In genomic region chr13:59770847-59771246, GRCm38 (mm10) we compare ENCODE assay signal across 8 mouse cellular contexts. TPM values are rescaled to one million over a fixed set of nuclear protein-coding genes. Genes with fewer than 3 reads are reported as not detected.
DNase-seq lines count a peak whose midpoint lies in the region; ATAC-seq lines count a peak whose summit lies in the region.

No protein-coding gene starts in this region.

- no peak for ATAC-seq in kidney, embryonic 14.5 days (ENCODE audit: low FRiP score, low TSS enrichment)
- no peak for ATAC-seq in forebrain, embryonic 11.5 days (replicated peaks; ENCODE audit: low FRiP score)
- ATAC-seq in limb, embryonic 12.5 days (ENCODE audit: insufficient number of reproducible peaks, insufficient read depth, low FRiP score, low TSS enrichment, low read depth): no peak

- DNase-seq in kidney, adult 18-20 months: no peak
- peak; percentile 24 for DNase-seq in Muller cell, postnatal 12 days (ENCODE audit: inconsistent ontology term)
- DNase-seq in forebrain, embryonic 11.5 days (ENCODE audit: low spot score): no peak
- peak; percentile 59 for DNase-seq in naive thymus-derived CD4-positive, alpha-beta T cell, adult 2 months (ENCODE audit: low read depth)
- no peak for DNase-seq in gastrocnemius, adult 18-20 months (ENCODE audit: low spot score)
- no peak for DNase-seq in testis, postnatal 14 days (ENCODE audit: low spot score)

- WGBS in kidney, embryonic 14.5 days: 60% methylated on average over 9 of the region's 9 CpGs
- 78% methylated on average over 9 of the region's 9 CpGs for WGBS in forebrain, embryonic 11.5 days
- 75% methylated on average over 9 of the region's 9 CpGs for WGBS in limb, embryonic 12.5 days

- no peaks in the 10 kb centered on the region for H3K27me3 ChIP-seq in kidney, embryonic 14.5 days (ENCODE audit: control insufficient read depth, insufficient read depth, low read length)
- no peaks in the 10 kb centered on the region for H3K27me3 ChIP-seq in forebrain, embryonic 11.5 days (ENCODE audit: control insufficient read depth, insufficient read depth, low read length)
- no peaks in the 10 kb centered on the region for H3K27me3 ChIP-seq in limb, embryonic 12.5 days

- H3K9ac ChIP-seq in kidney, embryonic 14.5 days (ENCODE audit: low read depth, low read length): peak overlapping the region; percentile 58; the same call in 1 of the 2 replicates
- peak overlapping the region; percentile 77 for H3K9ac ChIP-seq in forebrain, embryonic 11.5 days (ENCODE audit: low read length)
- peak overlapping the region; percentile 73; the same call in 1 of the 2 replicates for H3K9ac ChIP-seq in limb, embryonic 12.5 days (replicated peaks)

- H3K4me3 ChIP-seq in kidney, embryonic 14.5 days (ENCODE audit: low read length): peak overlapping the region; percentile 59; the same call in 1 of the 2 replicates
- peak overlapping the region; percentile 85; the same call in 1 of the 2 replicates for H3K4me3 ChIP-seq in forebrain, embryonic 11.5 days (ENCODE audit: low read depth, low read length)
- H3K4me3 ChIP-seq in limb, embryonic 12.5 days (replicated peaks): peak overlapping the region; percentile 88; the same call in 1 of the 2 replicates

- H3K9me3 ChIP-seq in kidney, embryonic 14.5 days (ENCODE audit: control insufficient read depth, low read length): no peaks in the 10 kb centered on the region
- H3K9me3 ChIP-seq in forebrain, embryonic 11.5 days (ENCODE audit: control insufficient read depth, low read length): no peaks in the 10 kb centered on the region
- H3K9me3 ChIP-seq in limb, embryonic 12.5 days: no peaks in the 10 kb centered on the region

- peaks cover 28% of the 10 kb centered on the region for H3K36me3 ChIP-seq in kidney, embryonic 14.5 days (ENCODE audit: control insufficient read depth, insufficient read depth, low read length)
- no peaks in the 10 kb centered on the region for H3K36me3 ChIP-seq in forebrain, embryonic 11.5 days (ENCODE audit: control insufficient read depth, insufficient read depth, low read length)
- H3K36me3 ChIP-seq in limb, embryonic 12.5 days: peaks cover 45% of the 10 kb centered on the region

- peaks cover 32% of the 10 kb centered on the region for H3K4me1 ChIP-seq in kidney, embryonic 14.5 days (ENCODE audit: control insufficient read depth, insufficient read depth, low read length)
- peaks cover 8% of the 10 kb centered on the region; the same call in 1 of the 2 replicates for H3K4me1 ChIP-seq in forebrain, embryonic 11.5 days (replicated peaks; ENCODE audit: control insufficient read depth, insufficient read depth, low read length)
- H3K4me1 ChIP-seq in limb, embryonic 12.5 days (replicated peaks): peaks cover 38% of the 10 kb centered on the region

- peak overlapping the region; percentile 92 for H3K27ac ChIP-seq in kidney, embryonic 14.5 days (ENCODE audit: low read depth, low read length)
- peak overlapping the region; percentile 97 for H3K27ac ChIP-seq in forebrain, embryonic 11.5 days (ENCODE audit: low read depth, low read length)
- H3K27ac ChIP-seq in limb, embryonic 12.5 days: peak overlapping the region; percentile 96

- peak overlapping the region; percentile 48 for H3K4me2 ChIP-seq in kidney, embryonic 14.5 days (replicated peaks; ENCODE audit: low read depth, low read length)
- H3K4me2 ChIP-seq in forebrain, embryonic 11.5 days (ENCODE audit: low read depth, low read length, severe bottlenecking): peak overlapping the region; percentile 77
- peak overlapping the region; percentile 71 for H3K4me2 ChIP-seq in limb, embryonic 12.5 days

RNA-seq across cellular contexts. Expression of gene Isca1, which starts 1.2 kb away (rescaled TPM):
- 123 and 134 TPM in 2 replicates for polyA plus RNA-seq in kidney, embryonic 14.5 days (2014; fragmentation: Nextera tagmentation; extraction: Ambion mirVana)
- 113 and 116 TPM in 2 replicates for polyA plus RNA-seq in forebrain, embryonic 11.5 days (2014; fragmentation: Nextera tagmentation; extraction: Ambion mirVana)
- polyA plus RNA-seq in limb, embryonic 12.5 days (2016; fragmentation: Nextera tagmentation; extraction: Ambion mirVana): 97.7 and 98.3 TPM in 2 replicates
- 100 to 1,000 TPM; 172 to 190 TPM for total RNA-seq in gastrocnemius, adult 18-20 months (2021)

RNA-seq across cellular contexts. Expression of gene Gm49354, which starts 11.2 kb away (rescaled TPM):
- polyA plus RNA-seq in kidney, embryonic 14.5 days (2014; fragmentation: Nextera tagmentation; extraction: Ambion mirVana): not detected in 2 replicates
- polyA plus RNA-seq in forebrain, embryonic 11.5 days (2014; fragmentation: Nextera tagmentation; extraction: Ambion mirVana): not detected in 2 replicates
- polyA plus RNA-seq in limb, embryonic 12.5 days (2016; fragmentation: Nextera tagmentation; extraction: Ambion mirVana): not detected in 2 replicates
- total RNA-seq in gastrocnemius, adult 18-20 months (2021): not detected

RNA-seq across cellular contexts. Expression of gene 1700014D04Rik, which starts 24.3 kb away (rescaled TPM):
- not detected in 2 replicates for polyA plus RNA-seq in kidney, embryonic 14.5 days (2014; fragmentation: Nextera tagmentation; extraction: Ambion mirVana)
- polyA plus RNA-seq in forebrain, embryonic 11.5 days (2014; fragmentation: Nextera tagmentation; extraction: Ambion mirVana): 0.16 TPM in 1 of 2 replicates, not detected in the other
- polyA plus RNA-seq in limb, embryonic 12.5 days (2016; fragmentation: Nextera tagmentation; extraction: Ambion mirVana): 0.24 and 0.46 TPM in 2 replicates
- not detected for total RNA-seq in gastrocnemius, adult 18-20 months (2021)

RNA-seq across cellular contexts. Expression of gene Spata31d1d, which starts 39.3 kb away (rescaled TPM):
- not detected in 2 replicates for polyA plus RNA-seq in kidney, embryonic 14.5 days (2014; fragmentation: Nextera tagmentation; extraction: Ambion mirVana)
- not detected in 2 replicates for polyA plus RNA-seq in forebrain, embryonic 11.5 days (2014; fragmentation: Nextera tagmentation; extraction: Ambion mirVana)
- not detected in 2 replicates for polyA plus RNA-seq in limb, embryonic 12.5 days (2016; fragmentation: Nextera tagmentation; extraction: Ambion mirVana)
- not detected for total RNA-seq in gastrocnemius, adult 18-20 months (2021)

RNA-seq across cellular contexts. Expression of gene Tut7, which starts 52.1 kb away (rescaled TPM):
- polyA plus RNA-seq in kidney, embryonic 14.5 days (2014; fragmentation: Nextera tagmentation; extraction: Ambion mirVana): 23.6 and 43.9 TPM in 2 replicates
- 46.4 and 55.5 TPM in 2 replicates for polyA plus RNA-seq in forebrain, embryonic 11.5 days (2014; fragmentation: Nextera tagmentation; extraction: Ambion mirVana)
- polyA plus RNA-seq in limb, embryonic 12.5 days (2016; fragmentation: Nextera tagmentation; extraction: Ambion mirVana): 56.0 and 56.5 TPM in 2 replicates
- 10 to 100 TPM; 36.7 to 38.5 TPM for total RNA-seq in gastrocnemius, adult 18-20 months (2021)

Comparison
In these comparisons a context has a peak if more than half of its experiments do, and no peak if none do; other contexts are left out.
1. DNase-seq: peak in Muller cell, postnatal 12 days (single experiment) and naive thymus-derived CD4-positive, alpha-beta T cell, adult 2 months (single experiment); none in kidney, adult 18-20 months (single experiment), forebrain, embryonic 11.5 days (single experiment), gastrocnemius, adult 18-20 months (single experiment) and testis, postnatal 14 days (single experiment).
2. Peak in every context shown above with its lines, with median percentiles within 50 percentile points of each other: H3K27ac ChIP-seq, H3K4me2 ChIP-seq, H3K4me3 ChIP-seq and H3K9ac ChIP-seq.